Mouse (Mus musculus) v-Abl transformed pro-B cells (cell line): ENCODE measurements around the gene Gm7970.
"Not testable (repeated sequence)": the region's sequence is repeated elsewhere in the genome, so short reads cannot be mapped to it uniquely, and the experiment has no call there.

Experiments
- in situ Hi-C, 2 experiments: fragments of 400-800 bp; cut with MboI; formaldehyde crosslinking; loops; one replicate each; pipeline ENCODE4 v1.15.1; 2025; ENCODE audit not compliant: unreplicated experiment in 2 of 2

Gene Gm7970

DNA sequence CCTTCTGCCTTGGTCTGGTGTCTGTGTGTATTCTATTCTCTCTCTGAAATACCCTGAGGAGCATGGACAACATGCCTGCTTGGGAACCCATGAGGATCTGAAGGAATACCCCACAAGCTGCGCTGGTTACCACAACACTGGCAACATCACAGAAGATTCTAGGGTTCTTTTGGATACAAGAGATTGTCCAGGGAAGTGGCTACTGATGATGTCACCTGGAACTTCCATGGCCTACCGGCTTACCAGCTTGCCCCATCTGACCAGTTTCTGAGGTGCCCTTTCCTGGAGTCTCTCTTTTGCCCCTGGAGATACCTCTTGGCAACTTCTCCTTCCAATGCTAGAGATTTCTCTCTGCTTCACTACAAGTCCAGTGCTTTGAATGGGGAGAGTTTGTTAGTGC lies at the start of gene Gm7970:
Gene Gm7970, minus strand, starts transcription at position 101 of the 400 bp plus-strand sequence.
- in situ Hi-C loops = not testable (repeated sequence)

DNA sequence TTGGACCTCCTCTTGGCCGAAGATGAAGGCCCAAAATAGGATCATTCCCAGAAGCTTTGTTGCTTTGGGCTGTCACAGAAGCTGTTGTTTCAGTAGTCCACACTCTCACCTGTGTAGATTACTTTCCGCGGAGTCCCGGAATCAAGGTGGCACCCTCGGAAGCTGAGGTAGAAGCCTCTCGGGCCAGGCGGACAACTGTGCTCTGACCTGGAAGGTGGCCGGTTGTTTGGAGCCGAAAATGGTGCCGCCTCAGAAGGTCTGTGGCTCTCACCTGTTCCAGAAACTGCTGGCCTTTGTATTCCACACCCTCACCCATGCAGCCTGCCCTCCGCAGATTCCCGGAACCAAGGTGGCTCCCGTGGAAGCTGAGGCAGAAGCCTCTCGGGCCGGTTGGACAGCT lies 45.6 kb upstream of the Gm7970 start:
- in situ Hi-C loops = not testable (repeated sequence)

DNA sequence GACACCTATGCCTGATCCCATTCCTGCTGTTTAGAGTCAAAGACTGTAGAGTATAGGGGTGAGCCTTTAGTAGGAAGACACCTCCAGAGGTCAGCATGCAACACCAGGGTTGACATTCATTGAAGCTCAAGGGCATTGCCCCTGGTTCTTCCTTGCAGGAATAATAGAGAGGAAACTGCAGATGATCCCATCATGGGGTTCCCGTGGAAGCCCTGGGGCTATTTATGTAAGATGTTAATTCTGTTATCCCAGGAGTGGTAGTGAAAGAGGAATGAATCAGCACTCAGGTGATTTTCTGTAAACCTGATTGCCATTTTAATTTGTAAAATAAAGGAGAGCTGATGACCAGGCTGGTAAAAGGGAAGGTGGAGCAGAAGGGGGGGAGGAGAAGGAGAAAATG lies 31.0 kb upstream of the Gm7970 start:
- in situ Hi-C loops = not testable (repeated sequence)

DNA sequence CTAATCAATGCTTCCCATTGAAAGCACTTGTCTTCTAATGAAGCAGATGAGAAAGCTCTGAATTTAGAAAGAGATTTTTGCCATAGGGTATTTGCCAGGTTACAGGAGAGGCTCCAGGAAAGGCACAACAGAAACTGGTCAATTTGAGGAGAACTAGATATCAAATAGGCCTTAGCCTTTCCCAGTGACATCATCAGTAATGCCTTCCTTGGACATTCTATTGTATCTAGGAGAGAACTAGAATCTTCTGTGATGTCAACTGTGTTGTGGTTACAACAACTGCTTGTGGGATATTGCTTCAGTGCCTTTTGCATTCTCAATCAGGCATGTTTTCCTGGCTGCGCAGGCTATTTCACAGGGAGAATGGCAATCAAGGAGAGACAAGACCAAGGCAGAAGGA lies 17.5 kb upstream of the Gm7970 start, which contains the start of gene 1700049E17Rik2:
Gene 1700049E17Rik2, plus strand, starts transcription at position 301 of the 400 bp plus-strand sequence.
- in situ Hi-C loops = not testable (repeated sequence)

DNA sequence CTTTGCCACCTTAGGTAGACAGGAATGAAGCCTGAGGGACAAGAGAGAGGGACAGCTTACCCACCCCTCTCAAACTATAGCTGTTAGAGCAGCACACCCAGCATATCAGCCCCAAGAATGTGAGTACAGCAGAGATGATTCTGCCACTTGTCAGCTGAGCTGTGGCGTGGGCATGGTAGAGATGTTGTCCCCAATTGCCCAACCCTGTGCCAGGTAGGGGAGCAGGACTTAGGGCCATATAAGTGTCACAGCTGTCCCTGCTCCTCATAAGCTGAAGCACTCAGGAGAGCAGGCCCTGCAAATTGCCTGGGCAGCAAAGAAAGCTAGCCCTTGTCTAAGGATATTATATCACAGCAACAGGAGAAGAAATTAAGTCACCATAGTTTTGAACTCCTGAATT lies 30.7 kb downstream of the Gm7970 start:
- in situ Hi-C loops = not testable (repeated sequence)

DNA sequence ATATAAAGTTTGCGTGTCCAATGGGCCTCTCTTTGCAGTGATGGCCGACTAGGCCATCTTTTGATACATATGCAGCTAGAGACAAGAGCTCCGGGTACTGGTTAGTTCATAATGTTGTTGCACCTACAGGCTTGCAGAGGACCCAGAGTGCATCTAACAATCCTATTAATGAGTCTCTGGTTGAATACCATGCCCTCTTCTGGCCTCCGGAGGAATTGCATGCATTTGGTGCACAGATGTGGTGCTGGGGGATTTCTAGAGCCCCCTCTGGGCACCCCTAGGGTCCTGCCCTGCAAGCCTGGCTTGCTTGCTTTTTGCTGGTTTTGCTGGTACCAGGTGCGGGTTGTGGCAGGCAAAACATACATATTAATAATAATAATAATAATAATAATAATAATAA lies 34.7 kb downstream of the Gm7970 start:
- in situ Hi-C loops = not testable (repeated sequence)
